ENCODE assay signal across 9 mouse cellular contexts in genomic region chr14:27040451-27040850, GRCm38 (mm10). TPM values are rescaled to one million over a fixed set of nuclear protein-coding genes. Genes with fewer than 3 reads are reported as not detected.
DNase-seq lines count a peak whose midpoint lies in the region; ATAC-seq lines count a peak whose summit lies in the region.
"Had no signal": no experiment of that assay in that cellular context is flagged by ENCODE, and none has a peak within 500 bp of the region (broad histone marks: within the 10 kb centered on the region; RNA-seq: fewer than 3 reads in every experiment).

No protein-coding gene starts in this region.

- no peak overlapping the region for H3K27ac ChIP-seq in lung, embryonic 16.5 days (ENCODE audit: low read length)
- H3K27ac ChIP-seq in forebrain, embryonic 15.5 days (replicated peaks) = no peak overlapping the region
- peak overlapping the region; percentile 91; the same call in 1 of the 2 replicates for H3K27ac ChIP-seq in limb, embryonic 13.5 days
- H3K27ac ChIP-seq in stomach, embryonic 15.5 days = no peak overlapping the region

- peak overlapping the region; percentile 96 for H3K4me2 ChIP-seq in lung, embryonic 16.5 days (ENCODE audit: low read depth, low read length)
- H3K4me2 ChIP-seq in forebrain, embryonic 15.5 days (replicated peaks) = peak overlapping the region; percentile 97
- peak overlapping the region; percentile 81 for H3K4me2 ChIP-seq in limb, embryonic 13.5 days (replicated peaks)
- H3K4me2 ChIP-seq in stomach, embryonic 15.5 days = peak overlapping the region; percentile 96

- H3K27me3 ChIP-seq in lung, embryonic 16.5 days (ENCODE audit: control insufficient read depth, insufficient read depth, low read depth, low read length) = no peaks in the 10 kb centered on the region; the same call in 1 of the 2 replicates
- peaks cover 8% of the 10 kb centered on the region; the same call in 1 of the 2 replicates for H3K27me3 ChIP-seq in forebrain, embryonic 15.5 days
- no peaks in the 10 kb centered on the region for H3K27me3 ChIP-seq in limb, embryonic 13.5 days
- no peaks in the 10 kb centered on the region for H3K27me3 ChIP-seq in stomach, embryonic 15.5 days (replicated peaks)
- H3K27me3 ChIP-seq: Patski had no signal

- H3K36me3 ChIP-seq in lung, embryonic 16.5 days (ENCODE audit: control insufficient read depth, insufficient read depth, low read length) = no peaks in the 10 kb centered on the region
- no peaks in the 10 kb centered on the region for H3K36me3 ChIP-seq in forebrain, embryonic 15.5 days
- no peaks in the 10 kb centered on the region for H3K36me3 ChIP-seq in limb, embryonic 13.5 days
- H3K36me3 ChIP-seq in stomach, embryonic 15.5 days = no peaks in the 10 kb centered on the region

- H3K4me1 ChIP-seq in lung, embryonic 16.5 days (replicated peaks; ENCODE audit: control insufficient read depth, insufficient read depth, low read length) = peaks cover 30% of the 10 kb centered on the region
- peaks cover 17% of the 10 kb centered on the region for H3K4me1 ChIP-seq in forebrain, embryonic 15.5 days
- peaks cover 53% of the 10 kb centered on the region for H3K4me1 ChIP-seq in limb, embryonic 13.5 days
- H3K4me1 ChIP-seq in stomach, embryonic 15.5 days = peaks cover 30% of the 10 kb centered on the region

- no peak for DNase-seq in lung, adult 18-20 months
- DNase-seq in frontal cortex, postnatal 10 days (ENCODE audit: low spot score in 2 of 2) = no peak

- no peaks in the 10 kb centered on the region for H3K9me3 ChIP-seq in lung, embryonic 16.5 days (ENCODE audit: control insufficient read depth, low read length)
- H3K9me3 ChIP-seq in forebrain, embryonic 15.5 days = no peaks in the 10 kb centered on the region
- H3K9me3 ChIP-seq in limb, embryonic 13.5 days = no peaks in the 10 kb centered on the region
- H3K9me3 ChIP-seq in stomach, embryonic 15.5 days = no peaks in the 10 kb centered on the region

- H3K9ac ChIP-seq in lung, embryonic 16.5 days (ENCODE audit: low read length) = no peak overlapping the region; the same call in 1 of the 2 replicates
- no peak overlapping the region for H3K9ac ChIP-seq in forebrain, embryonic 15.5 days (replicated peaks)
- peak overlapping the region; percentile 96 for H3K9ac ChIP-seq in limb, embryonic 13.5 days
- no peak overlapping the region for H3K9ac ChIP-seq in stomach, embryonic 15.5 days

- no peak for ATAC-seq in lung, embryonic 16.5 days (ENCODE audit: low read depth)
- ATAC-seq in forebrain, embryonic 15.5 days (replicated peaks) = no peak
- no peak for ATAC-seq in limb, embryonic 13.5 days (ENCODE audit: low FRiP score, low read depth)
- ATAC-seq in stomach, embryonic 15.5 days (ENCODE audit: insufficient read depth, low FRiP score, low read depth) = no peak
- ATAC-seq in megakaryocyte, adult 5-6 weeks (ENCODE audit: poor library complexity, severe bottlenecking) = no peak
- ATAC-seq: Patski had no signal

- WGBS in lung, embryonic 16.5 days = 13% methylated on average over 12 of the region's 12 CpGs
- 13% methylated on average over 12 of the region's 12 CpGs for WGBS in forebrain, embryonic 15.5 days
- 2% methylated on average over 12 of the region's 12 CpGs for WGBS in limb, embryonic 13.5 days
- WGBS in stomach, embryonic 15.5 days = 27% methylated on average over 12 of the region's 12 CpGs

- H3K4me3 ChIP-seq in lung, embryonic 16.5 days (ENCODE audit: low read length) = peak overlapping the region; percentile 93
- peak overlapping the region; percentile 73 for H3K4me3 ChIP-seq in forebrain, embryonic 15.5 days
- H3K4me3 ChIP-seq in limb, embryonic 13.5 days = peak overlapping the region; percentile 96
- peak overlapping the region; percentile 97 for H3K4me3 ChIP-seq in stomach, embryonic 15.5 days (replicated peaks)

RNA-seq across cellular contexts. Expression of gene Il17rd, which starts 1.7 kb away (rescaled TPM):
- polyA plus RNA-seq in lung, embryonic 16.5 days (2015; fragmentation: Nextera tagmentation; extraction: Ambion mirVana) = 1.9 and 2.0 TPM in 2 replicates
- 1.5 and 1.8 TPM in 2 replicates for polyA plus RNA-seq in forebrain, embryonic 15.5 days (2015; fragmentation: Nextera tagmentation; extraction: Ambion mirVana)
- 9.4 and 10.4 TPM in 2 replicates for polyA plus RNA-seq in limb, embryonic 13.5 days (2015; fragmentation: Nextera tagmentation; extraction: Ambion mirVana)
- 3.0 and 3.2 TPM in 2 replicates for polyA plus RNA-seq in stomach, embryonic 15.5 days (2015; fragmentation: Nextera tagmentation; extraction: Ambion mirVana)
- total RNA-seq in megakaryocyte, adult 5-6 weeks (2015) = not detected in 2 replicates
- total RNA-seq in megakaryocyte, adult 5-6 weeks (2017) = 0.11 TPM in 1 of 2 replicates, not detected in the other

RNA-seq across cellular contexts. Expression of gene Hesx1, which starts 46.2 kb away (rescaled TPM):
- polyA plus RNA-seq in lung, embryonic 16.5 days (2015; fragmentation: Nextera tagmentation; extraction: Ambion mirVana) = not detected in 2 replicates
- polyA plus RNA-seq in forebrain, embryonic 15.5 days (2015; fragmentation: Nextera tagmentation; extraction: Ambion mirVana) = not detected in 2 replicates
- polyA plus RNA-seq in limb, embryonic 13.5 days (2015; fragmentation: Nextera tagmentation; extraction: Ambion mirVana) = 0.15 and 0.27 TPM in 2 replicates
- polyA plus RNA-seq in stomach, embryonic 15.5 days (2015; fragmentation: Nextera tagmentation; extraction: Ambion mirVana) = 0.54 and 0.90 TPM in 2 replicates
- 0.11 and 0.78 TPM in 2 replicates for total RNA-seq in megakaryocyte, adult 5-6 weeks (2015)
- 1.6 TPM in 1 of 2 replicates, not detected in the other for total RNA-seq in megakaryocyte, adult 5-6 weeks (2017)
- polyA plus RNA-seq: large intestine, adult 2 months; Patski had no signal
